Mouse (Mus musculus) ZHBTc4 (cell line): ENCODE results near the gene Prm1.
A peak's percentile ranks its signal among the peaks of the same experiment; 100 is the strongest.

Source experiments
- DNase-seq: peaks from one replicate; pipeline ENCODE4 v3.0.0-alpha.2; 2011; ENCODE audit warnings: low read depth, low spot score

The Prm1 gene

DNA sequence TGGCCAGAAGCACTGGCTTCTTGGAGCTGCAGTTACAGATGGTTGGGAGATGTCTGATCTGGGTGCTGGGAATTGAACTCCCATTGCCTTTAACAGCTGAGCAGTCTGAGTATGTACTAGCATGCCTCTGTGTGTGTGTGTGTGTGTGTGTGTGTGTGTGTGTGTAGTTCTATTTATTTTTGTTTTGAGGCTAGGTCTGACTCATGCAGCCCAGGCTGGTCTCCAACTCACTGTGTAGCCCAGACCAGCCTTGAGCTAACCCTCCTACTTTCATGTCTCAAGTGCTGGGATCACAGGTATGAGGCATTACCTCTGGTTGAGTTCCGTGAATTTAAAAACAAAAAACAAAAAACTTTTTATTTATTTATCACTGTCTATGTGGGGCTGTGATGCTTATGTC lies 18.9 kb upstream of the Prm1 start:
- DNase-seq, result no peak

DNA sequence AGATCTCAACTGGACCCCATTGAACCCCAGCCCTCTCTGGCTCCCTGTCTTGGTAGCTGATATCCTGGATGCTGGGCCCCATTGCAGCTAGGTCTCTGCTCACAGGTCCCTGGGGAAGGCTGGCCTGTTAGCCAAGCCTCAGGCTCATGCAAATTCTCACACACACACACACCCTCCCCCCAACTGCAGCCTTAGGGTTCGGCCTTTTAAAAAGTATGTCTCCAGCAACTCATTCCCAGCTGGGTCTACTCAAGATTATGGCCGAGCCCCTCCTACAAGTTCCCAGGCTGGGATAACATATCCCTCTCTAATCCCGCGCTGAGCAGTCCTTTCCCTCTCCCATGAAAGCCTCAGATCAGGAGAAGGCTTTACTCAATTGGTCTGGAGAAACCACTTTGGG lies 15.7 kb upstream of the Prm1 start:
- no peak for DNase-seq

DNA sequence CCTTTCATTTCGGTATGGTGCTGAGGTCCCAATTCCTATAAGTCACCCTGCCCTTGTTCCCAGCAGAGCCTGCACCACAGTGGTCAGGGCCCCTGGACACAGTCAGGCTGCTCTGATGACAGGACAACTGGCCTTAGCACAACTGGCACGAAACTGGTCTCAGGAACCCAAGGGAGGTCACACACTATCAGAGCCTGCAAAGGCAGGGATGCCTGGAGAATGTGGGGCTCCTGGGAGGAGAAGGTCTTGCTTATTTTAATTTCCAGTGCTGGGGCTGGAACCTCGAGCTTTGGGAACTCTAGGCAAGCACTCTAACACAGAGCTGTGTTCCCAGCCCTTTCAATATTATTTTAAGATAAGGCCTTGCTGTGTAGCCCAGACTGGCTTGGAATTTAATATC lies 14.3 kb upstream of the Prm1 start:
- DNase-seq, result no peak

DNA sequence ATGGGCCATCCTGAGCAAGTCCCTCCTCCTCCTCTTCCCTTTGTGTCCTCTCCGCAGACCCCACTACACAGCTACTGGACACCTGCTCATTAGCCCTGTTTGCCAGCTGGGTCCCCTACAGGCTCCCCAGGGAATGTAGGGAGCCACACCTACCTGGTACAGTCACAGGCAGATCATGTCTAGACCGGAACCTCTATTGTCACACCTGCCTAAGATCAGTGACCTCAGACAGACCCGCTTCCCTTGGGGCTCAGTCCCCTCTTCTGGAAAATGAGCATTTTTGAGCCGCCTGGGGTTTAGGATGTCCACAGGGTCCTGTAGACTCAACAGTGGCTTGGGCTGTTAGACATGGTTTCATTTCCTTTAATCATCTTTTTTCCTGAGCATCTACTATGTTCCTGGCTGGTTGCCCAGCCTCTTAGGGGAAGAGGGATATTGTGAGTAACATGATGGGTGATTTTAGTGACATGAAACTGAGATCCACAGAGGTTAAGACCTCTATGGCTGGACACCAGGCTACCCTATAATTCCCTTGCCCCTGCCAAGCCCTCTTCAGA lies 13.0 kb upstream of the Prm1 start:
- DNase-seq, result no peak

DNA sequence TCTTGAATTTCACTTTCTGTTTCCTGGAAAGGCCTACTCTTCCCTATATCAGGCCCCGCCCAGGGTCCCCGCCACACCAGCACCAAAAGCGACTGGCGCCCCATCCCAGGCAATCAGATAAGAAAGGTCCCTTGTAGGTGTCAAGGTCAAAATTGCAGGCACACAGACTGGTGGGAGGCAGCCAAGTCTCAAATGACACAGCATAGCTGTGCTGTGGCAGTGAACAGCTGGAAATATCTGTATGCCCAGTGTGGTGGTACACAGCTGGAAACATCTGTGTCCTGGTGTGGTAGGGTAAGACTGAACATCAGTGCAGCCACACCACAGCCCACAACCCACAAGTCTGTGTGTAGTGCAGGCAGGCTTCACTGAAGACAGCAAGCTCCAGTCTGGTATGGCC lies 9.2 kb upstream of the Prm1 start:
- peak; percentile 25 for DNase-seq

DNA sequence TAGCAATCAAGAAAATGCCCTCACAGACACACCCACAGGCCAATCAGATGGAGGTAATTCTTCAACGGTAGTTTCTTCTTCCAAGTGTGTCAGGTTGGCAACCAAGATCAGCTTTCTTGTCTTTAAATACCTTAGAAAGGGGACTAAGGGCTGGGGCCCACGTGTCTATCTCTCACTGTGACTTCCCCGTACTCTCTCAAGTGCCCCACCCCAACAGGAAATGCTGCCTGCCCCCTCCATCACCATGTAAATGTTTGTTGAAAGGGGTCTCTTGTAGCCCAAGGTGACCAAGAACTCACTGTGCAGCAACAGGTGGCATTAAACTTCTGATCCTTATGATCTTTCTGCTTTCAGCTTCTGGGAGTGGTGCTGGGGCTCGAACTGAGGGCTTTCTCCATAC lies 8.1 kb upstream of the Prm1 start:
- DNase-seq, result no peak

DNA sequence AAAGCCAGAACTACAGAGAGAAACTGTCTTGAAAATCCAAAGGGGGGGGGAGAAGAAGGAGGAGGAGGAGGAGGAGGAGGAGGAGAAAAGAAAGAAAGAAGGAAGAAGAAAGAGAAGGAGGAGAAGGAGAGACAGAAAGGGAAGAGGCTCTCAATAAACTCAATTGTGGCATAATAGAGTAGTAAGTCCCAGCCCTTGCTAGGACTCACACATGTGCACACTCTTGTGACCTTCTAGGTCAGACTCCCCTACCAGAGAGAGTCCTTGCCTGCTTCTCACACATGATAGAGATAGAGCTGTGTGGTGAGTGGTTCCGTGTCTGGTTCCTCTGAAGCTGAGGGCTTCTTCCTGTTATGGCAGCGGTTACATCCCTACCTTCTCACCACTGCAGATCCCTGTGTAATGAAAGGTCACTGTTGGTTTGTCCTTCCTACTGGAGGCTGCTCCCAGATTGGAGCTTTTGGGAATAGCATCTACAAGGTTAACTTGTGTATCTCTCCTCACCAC lies 7.3 kb upstream of the Prm1 start, which contains the start of gene Gm11172:
Gene Gm11172 (plus strand): TSS at position 51 of the 507 bp plus-strand sequence.
- no peak for DNase-seq

DNA sequence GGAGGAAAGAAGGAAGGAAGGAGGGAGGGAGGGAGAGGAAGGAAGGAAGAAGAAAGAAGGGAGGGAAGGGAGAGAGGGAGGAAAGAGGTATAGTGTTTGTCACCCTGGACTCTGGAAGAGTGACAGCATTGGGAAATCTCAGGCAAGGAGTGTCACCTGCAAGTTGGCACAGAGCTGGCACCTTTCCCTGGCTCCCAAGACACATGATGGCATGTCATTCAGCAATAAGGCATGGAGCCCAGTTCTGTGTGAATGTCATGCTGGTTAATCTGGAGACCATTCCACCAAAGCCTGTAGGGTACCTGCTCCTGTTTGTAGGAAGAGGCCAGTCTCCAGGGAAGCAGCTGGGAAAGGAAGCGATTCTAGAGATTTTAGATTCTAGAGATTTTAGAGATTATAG lies 4.7 kb upstream of the Prm1 start:
- no peak for DNase-seq

DNA sequence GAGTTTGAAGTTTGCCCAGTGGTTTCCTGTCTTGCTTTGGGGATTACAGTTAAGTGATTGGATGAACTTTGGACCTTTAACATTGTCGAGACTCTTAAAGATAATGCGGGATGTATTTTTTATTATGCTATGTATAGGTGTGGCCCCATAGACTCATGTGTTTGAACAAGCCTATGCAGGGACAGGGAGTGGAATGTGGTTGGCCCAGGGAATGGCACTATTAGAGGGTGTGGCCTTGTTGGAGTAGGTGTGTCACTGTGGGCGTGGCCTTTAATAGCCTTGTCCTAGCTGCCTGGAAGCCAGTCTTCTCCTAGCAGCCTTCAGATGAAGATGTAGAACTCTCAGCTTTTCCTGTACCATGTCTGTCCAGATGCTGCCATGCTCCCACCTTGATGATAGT lies 3.2 kb downstream of the Prm1 start:
- DNase-seq, result peak; percentile 65

DNA sequence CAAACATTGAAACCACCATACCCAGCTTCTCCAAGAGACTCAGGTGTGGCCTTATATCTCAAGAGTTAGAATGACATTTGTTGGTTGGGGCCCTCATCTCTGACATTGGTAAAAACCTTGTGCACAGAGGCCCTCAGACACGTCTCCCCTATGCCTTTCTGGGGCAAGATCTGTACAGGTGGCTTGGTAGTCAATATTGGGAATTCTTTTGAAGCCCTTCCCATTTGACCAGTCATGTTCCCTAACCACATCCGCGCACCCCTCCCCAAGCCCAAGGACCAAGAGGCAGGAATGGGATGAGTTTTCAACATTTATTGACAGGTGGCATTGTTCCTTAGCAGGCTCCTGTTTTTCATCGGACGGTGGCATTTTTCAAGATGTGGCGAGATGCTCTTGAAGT lies 9.6 kb downstream of the Prm1 start, which contains the start of gene Prm2:
Gene Prm2 (minus strand): TSS at position 101 of the 400 bp plus-strand sequence.
- DNase-seq, result no peak

DNA sequence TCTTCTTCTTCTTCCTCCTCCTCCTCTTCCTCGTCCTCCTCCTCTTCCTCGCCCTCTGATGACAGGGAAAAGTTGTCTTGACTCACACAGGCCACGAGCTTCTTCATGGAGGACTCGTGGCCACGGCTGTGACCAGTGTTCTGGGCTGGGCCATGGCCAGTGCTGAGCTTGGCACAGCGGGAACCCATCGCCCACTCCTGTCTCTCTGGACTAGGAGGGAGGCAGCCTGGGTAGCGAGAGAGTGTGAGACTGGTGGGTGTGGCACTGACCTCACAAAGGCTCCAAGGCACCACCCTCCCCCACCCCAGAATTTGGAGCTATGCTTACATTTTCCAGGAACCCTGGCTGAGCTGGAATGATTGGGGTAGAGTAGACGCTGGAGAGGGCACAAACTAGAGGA lies 14.9 kb downstream of the Prm1 start, which contains the start of gene Prm3:
Gene Prm3 (minus strand): TSS at position 213 of the 400 bp plus-strand sequence.
- no peak for DNase-seq

DNA sequence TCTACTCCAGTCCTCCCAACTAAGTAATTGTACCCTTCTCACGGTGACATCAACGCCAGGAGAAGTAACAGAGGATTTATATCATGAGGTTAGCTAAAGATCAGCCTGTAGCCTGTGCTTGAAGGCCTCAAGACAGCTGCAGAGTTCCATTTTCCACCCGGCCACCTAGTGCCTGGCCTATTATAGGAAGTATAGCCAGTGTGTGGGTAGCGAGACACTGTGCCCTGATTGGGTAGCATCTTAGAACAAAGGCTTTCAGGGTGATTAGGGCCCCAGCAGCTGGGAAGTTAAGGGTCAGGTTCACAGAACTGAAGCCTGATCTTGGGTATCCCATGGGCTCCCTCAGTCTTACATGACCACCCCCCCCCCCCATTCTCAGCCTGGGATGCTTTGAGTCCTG lies 16.8 kb downstream of the Prm1 start:
- no peak for DNase-seq

DNA sequence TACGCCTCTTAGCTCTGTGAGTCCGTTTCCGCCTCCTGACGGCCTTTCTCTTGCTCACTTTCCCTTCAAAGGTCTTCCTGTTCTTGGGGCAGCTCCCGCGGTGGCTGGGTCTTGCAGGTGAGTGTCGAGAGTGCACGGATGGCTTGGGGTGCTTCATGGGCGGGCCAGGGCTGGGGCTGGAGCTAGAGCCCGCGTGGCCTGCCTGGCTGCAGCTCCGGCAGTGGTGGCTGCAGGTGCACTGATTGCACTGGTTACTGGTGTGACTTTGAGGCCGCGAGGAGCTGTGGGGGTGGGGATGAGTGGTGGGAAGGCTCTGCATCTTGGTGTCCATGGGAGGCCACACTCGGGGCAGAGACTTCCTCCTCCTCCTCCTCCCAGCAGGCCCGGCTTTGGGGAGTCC lies 17.4 kb downstream of the Prm1 start, which contains the start of gene Tnp2:
Gene Tnp2 (minus strand): TSS at position 390 of the 400 bp plus-strand sequence.
- peak; percentile 25 for DNase-seq

DNA sequence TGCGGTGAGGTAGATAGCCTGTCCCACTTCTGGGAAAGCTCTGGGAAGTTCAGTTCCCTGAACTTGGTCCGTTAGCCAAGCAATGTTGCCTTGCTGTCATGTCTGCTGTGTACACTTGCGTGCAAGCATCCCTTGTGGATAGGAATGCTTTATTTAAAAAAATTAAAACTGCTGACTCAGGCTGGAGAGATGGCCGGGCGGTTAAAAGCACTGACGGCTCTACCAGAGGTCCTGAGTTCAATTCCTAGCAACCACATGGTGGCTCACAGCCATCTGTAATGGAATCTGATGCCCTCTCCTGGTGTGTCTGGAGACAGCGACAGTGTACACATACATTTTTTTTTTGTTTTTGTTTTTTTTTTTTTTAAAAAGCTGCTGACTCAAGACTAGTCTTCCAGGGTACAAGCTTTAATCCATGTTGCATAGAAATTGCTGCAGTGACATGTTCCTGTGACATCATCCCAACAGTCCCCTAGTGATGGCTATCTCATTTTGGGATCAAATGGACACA lies 18.0 kb downstream of the Prm1 start:
- no peak for DNase-seq

DNA sequence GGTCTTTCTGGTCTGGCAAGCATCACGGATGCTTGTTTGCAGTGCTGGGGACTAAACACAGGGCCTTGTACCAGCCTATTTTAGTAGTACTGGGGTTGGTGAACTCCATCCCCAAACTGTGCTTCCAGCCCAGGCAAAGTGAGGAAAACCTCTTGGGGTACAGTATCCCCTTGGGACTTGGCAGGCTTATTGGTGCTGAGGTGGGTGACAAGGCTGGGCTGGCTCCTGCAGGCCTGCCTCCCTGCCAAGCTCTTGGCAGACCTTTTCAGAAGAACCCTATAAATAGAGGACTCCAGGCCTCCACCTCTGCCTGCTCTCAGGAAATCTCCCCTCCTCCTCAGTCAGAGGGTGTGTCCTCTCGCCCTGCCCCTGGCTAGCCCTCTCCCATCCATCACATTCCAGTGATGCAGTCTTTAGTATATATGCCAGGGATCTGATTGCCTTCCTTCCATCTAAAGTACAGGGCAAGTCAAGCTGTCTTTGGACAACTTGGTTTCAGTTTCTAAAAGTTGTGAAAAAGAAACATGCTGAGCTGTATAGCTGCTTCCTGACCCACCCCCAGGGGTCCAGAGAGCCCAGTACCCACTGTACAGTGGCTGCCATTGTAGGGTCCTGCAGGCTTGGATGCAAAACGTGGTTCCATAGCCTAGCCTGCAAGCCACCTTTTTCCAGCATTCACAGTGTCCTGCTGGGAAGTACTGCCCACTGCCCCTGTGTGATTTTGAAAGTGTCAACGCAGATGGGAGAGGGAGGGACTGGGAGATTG lies 18.7 kb downstream of the Prm1 start:
- no peak for DNase-seq

DNA sequence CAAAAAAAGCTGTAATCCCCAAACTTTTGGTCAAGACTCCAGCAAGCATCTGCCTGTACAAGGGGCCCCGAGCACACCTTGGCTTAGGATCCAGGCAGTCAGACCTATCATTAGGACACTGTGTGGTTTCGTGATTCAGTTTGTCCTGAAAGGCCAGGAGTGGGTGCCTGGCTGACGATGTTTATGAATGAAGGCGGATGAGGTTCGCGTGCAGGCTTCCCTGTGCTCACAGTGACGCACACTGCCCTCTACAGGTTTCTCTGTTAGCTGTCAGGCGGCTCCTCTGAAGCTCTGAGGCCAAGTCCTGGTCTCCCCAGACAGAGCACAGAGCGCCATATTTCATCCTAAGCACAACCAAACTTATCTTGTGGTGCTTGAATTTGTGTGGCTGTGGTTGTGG lies 19.4 kb downstream of the Prm1 start:
- DNase-seq, result peak; percentile 92

DNA sequence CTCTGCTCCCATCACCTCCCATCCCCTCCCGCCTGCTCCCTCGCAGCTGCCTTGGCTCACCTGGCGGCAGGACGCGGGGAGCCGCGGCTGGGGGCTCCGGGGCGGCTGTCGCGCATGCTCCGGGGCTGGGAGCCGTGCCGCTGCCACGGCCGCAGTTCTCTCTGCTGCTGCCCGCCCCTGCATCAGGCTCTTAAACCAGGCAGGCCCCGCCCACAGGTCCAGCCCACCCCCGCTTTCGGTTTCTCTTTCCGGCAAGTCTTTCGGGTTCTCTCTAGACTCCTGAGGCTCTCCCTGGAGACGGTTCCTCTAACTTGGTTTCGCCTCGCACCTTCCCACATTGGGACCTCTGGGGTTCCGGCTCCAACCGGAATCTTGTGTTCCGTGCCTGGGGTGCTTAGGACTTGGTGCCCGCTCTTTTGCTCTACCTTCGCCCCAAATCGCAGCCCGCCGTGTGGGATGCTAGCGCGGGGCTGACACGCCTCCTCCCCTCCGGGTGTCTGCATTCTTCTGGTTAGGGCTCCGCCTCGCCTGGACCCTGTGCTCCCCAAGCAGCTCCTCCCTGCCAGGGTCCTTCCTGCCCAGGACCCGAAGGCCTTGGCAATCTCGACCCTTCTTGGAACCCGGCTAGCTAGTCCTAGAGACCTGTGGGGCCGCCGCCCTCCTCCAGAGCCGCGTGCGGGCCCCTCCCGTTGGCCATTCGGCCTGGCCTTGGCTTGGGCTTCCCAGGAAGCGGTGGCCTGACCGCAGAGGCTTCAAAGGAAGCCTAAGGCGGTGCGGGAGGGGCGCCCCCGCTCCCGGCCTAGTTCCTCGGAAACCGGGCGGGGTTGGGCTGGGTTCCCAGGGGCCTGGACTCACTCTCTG lies 20.0 kb downstream of the Prm1 start, which contains the start of gene Socs1:
Gene Socs1 (minus strand): TSS at position 166 of the 861 bp plus-strand sequence.
- DNase-seq, result peak; percentile 94

DNA sequence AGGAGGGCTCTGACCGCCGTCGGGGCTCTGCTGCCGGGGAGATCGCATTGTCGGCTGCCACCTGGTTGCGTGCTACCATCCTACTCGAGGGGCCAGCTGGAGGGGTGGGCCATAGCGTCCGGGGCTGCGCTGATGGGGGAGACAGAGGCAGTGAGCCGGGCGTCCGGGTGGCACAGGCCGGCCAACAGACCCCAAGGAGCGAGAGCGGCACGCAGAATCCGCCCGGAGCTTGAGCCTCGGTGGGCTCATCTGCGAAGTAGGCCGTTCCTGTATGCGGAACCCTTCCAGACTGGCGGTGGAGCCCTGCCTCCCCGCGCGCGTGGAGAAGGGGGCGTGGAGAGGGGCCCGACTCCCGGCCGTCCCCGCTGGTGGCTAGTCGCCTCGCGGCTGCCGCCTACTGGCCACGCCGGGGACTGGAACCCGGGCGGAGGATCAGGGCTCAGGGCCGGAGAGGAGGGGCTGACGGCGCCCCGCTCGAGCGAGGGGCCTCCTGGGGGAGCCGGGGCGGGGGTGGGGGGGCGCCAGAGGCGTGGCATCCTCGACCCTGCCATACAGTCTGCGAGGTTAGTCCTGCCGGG lies 20.8 kb downstream of the Prm1 start:
- DNase-seq, result peak; percentile 94

DNA sequence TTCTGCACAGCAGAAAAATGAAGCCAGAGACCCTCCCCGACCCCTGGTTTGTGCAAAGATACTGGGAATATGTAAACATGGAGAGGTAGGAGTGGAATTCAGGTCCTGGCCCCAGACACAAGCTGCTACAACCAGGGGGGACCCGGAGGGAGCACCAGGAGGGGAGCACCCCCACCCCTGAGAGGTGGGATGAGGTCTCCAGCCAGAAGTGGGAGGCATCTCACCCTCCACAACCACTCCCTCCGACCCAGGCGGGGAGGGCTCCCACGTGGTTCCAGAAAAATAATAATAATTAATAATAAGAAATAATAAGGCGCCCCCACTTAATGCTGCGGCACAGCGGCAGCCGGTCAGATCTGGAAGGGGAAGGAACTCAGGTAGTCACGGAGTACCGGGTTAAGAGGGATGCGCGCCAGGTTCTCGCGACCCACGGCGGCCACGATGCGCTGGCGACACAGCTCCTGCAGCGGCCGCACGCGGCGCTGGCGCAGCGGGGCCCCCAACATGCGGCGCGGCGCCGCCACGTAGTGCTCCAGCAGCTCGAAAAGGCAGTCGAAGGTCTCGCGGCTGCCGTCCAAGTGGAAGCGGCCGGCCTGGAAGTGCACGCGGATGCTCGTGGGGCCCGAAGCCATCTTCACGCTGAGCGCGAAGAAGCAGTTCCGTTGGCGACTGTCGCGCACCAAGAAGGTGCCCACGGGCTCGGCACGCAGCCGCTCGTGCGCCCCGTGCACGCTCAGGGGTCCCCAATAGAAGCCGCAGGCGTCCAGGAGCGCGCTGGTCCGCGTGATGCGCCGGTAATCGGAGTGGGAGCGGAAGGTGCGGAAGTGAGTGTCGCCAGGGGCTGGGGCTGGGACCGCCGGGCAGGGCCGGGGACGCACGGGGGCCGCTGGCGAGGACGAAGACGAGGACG lies 21.5 kb downstream of the Prm1 start:
- peak; percentile 58 for DNase-seq

DNA sequence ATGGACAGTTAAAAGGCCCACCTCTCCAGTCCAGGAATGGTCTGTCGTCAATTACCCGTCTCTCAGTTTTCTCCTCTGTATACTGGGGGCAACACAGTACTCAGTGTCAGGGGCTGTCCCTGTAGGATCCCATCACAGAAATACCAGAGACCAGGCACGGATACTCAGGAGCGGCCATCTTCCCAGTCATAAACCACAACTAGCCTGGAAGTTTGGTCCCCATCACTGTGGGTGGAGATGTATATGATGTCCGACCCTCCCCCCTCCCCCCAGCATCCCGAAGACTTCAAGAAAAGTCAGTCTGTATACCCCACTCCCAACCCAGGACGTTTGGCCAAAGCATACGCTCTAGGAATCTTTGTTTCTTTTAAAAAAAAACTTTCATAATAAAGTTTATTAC lies 22.2 kb downstream of the Prm1 start:
- no peak for DNase-seq

DNA sequence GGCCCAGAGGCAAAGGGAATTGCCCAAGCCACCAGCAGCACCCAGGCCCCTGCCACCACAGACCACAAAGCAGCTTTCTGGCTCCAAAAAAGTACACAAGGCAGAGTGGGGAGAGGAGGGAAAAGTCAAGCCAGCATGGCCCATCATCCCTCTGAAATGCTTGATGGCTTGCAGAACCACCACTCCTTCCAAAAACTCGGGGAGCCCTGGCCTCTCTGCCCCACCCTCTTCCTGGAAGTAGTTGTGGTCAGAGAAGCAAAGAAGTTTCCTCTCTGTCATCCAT lies 22.5 kb downstream of the Prm1 start:
- no peak for DNase-seq
